Mouse (Mus musculus) limb, embryonic 12.5 days (tissue): ENCODE data around the gene Tmem37. TPM values are rescaled to one million over a fixed set of nuclear protein-coding genes. Genes with fewer than 3 reads are reported as not detected.

ENCODE experiments used
- ATAC-seq: fragments of 200-750 bp; cut with Nextera tagmentation; 2 replicates; pipeline ENCODE4 v1.8.0; 2017; ENCODE audit warnings: low read depth, moderate TSS enrichment; ENCODE audit not compliant: insufficient number of reproducible peaks, insufficient read depth, low FRiP score, low TSS enrichment
- H3K27ac ChIP-seq: fragments of 300-500 bp; sonication (generic); 2 replicates; pipeline ENCODE4 v1.5.1; 2016; ENCODE audit warnings: mild to moderate bottlenecking, moderate library complexity
- H3K27me3 ChIP-seq: fragments of 300-500 bp; sonication (generic); 2 replicates; pipeline ENCODE4 v1.6.1; 2016; ENCODE audit warnings: mild to moderate bottlenecking, moderate library complexity
- H3K36me3 ChIP-seq: fragments of 300-500 bp; sonication (generic); 2 replicates; pipeline ENCODE4 v1.6.1; 2016; ENCODE audit warnings: mild to moderate bottlenecking, moderate library complexity
- H3K4me1 ChIP-seq: fragments of 300-500 bp; sonication (generic); replicated peaks from 2 replicates; pipeline ENCODE4 v1.6.1; 2016
- H3K4me2 ChIP-seq: fragments of 300-500 bp; sonication (generic); 2 replicates; pipeline ENCODE4 v1.6.1; 2016; ENCODE audit warnings: mild to moderate bottlenecking, moderate library complexity
- H3K4me3 ChIP-seq: fragments of 300-500 bp; sonication (generic); replicated peaks from 2 replicates; pipeline ENCODE4 v1.5.1; 2016; ENCODE audit warnings: mild to moderate bottlenecking
- H3K9ac ChIP-seq: fragments of 300-500 bp; sonication (generic); replicated peaks from 2 replicates; pipeline ENCODE4 v1.6.1; 2016; ENCODE audit warnings: mild to moderate bottlenecking, moderate library complexity
- H3K9me3 ChIP-seq: fragments of 300-500 bp; sonication (generic); 2 replicates; pipeline ENCODE4 v1.6.1; 2016; ENCODE audit warnings: mild to moderate bottlenecking, moderate library complexity
- WGBS: fragments of 180-500 bp; shearing (Covaris S2); methylation state at CpG from one replicate; pipeline ENCODE4 v1.1.7; 2016; 5-methylcytosine and 5-hydroxymethylcytosine counted together
- polyA plus RNA-seq: library from polyadenylated mRNA; unstranded; fragments of >200 nt; fragmentation: Nextera tagmentation; extraction: Ambion mirVana; gene quantifications from 2 replicates; pipeline ENCODE4 v1.2.1, GENCODE M21; 2016

Gene Tmem37
- polyA plus RNA-seq, 1 experiment from 2014 or later = 2.6 TPM

- 84% methylated on average over 8 of the region's 8 CpGs for WGBS
- H3K9ac ChIP-seq = no peak overlapping the region
- no peak overlapping the region for H3K27ac ChIP-seq
- no peaks in the 10 kb centered on the region for H3K9me3 ChIP-seq
- no peak overlapping the region for H3K4me2 ChIP-seq
- H3K4me1 ChIP-seq = no peaks in the 10 kb centered on the region
- H3K27me3 ChIP-seq = no peaks in the 10 kb centered on the region
- H3K4me3 ChIP-seq = no peak overlapping the region
- H3K36me3 ChIP-seq = no peaks in the 10 kb centered on the region
- no peak for ATAC-seq
These were observed 17.2 kb upstream of the Tmem37 start for GRCm38 (mm10) chr1:120090880-120091570.

- H3K27me3 ChIP-seq = no peaks in the 10 kb centered on the region
- no peak overlapping the region for H3K9ac ChIP-seq
- H3K4me1 ChIP-seq = no peaks in the 10 kb centered on the region
- H3K36me3 ChIP-seq = no peaks in the 10 kb centered on the region
- H3K4me3 ChIP-seq = no peak overlapping the region
- no peak for ATAC-seq
- H3K27ac ChIP-seq = no peak overlapping the region
- no peaks in the 10 kb centered on the region for H3K9me3 ChIP-seq
- H3K4me2 ChIP-seq = no peak overlapping the region
- WGBS = 19% methylated on average over 4 of the region's 5 CpGs
These were observed 15.3 kb upstream of the Tmem37 start for GRCm38 (mm10) chr1:120089180-120089579.

DNA sequence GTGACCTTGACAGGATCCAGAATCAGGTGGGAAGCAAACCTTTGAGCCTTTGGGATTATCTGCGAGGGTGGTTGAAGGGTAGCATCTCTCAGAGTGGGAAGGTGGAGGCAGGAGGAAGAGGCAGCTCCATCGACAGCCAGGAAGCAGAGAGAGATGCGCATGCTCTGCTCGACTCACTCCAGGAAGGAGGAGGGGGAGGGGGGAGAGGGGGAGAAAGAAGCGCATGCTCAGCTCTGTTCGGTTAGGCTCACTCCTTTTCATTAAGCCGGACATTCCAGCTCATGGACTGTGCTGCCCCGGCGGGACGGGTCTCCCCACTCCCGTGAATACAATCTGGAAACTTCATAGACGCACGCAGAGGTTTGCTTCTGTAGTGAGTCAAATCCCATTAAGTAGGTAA, 12.8 kb upstream of the Tmem37 start:
- Histone ChIP-seq H3K27ac (no peak overlapping the region), H3K9me3 (no peaks in the 10 kb centered on the region), H3K4me1 (peaks cover 6% of the 10 kb centered on the region), H3K9ac (no peak overlapping the region), H3K4me2 (no peak overlapping the region), H3K36me3 (no peaks in the 10 kb centered on the region), H3K27me3 (no peaks in the 10 kb centered on the region), H3K4me3 (no peak overlapping the region)
- no peak for ATAC-seq
- 64% methylated on average over 13 of the region's 13 CpGs for WGBS

GRCm38 (mm10) chr1:120085696-120086095, 11.8 kb upstream of the Tmem37 start:
- Histone ChIP-seq H3K27ac (no peak overlapping the region), H3K9me3 (no peaks in the 10 kb centered on the region), H3K27me3 (no peaks in the 10 kb centered on the region), H3K4me1 (peaks cover 6% of the 10 kb centered on the region), H3K36me3 (no peaks in the 10 kb centered on the region), H3K4me2 (no peak overlapping the region), H3K9ac (no peak overlapping the region), H3K4me3 (no peak overlapping the region)
- ATAC-seq = no peak
- 69% methylated on average over 3 of the region's 3 CpGs for WGBS

- Histone ChIP-seq H3K4me1 (peaks cover 6% of the 10 kb centered on the region), H3K27ac (no peak overlapping the region), H3K36me3 (no peaks in the 10 kb centered on the region), H3K27me3 (no peaks in the 10 kb centered on the region), H3K4me3 (no peak overlapping the region), H3K4me2 (no peak overlapping the region), H3K9me3 (no peaks in the 10 kb centered on the region), H3K9ac (no peak overlapping the region)
- 43% methylated on average over 5 of the region's 5 CpGs for WGBS
- ATAC-seq = no peak
These were observed 10.1 kb upstream of the Tmem37 start for GRCm38 (mm10) chr1:120083921-120084517.

- Histone ChIP-seq H3K27me3 (no peaks in the 10 kb centered on the region), H3K36me3 (no peaks in the 10 kb centered on the region), H3K4me1 (peaks cover 7% of the 10 kb centered on the region), H3K4me2 (no peak overlapping the region), H3K27ac (no peak overlapping the region), H3K9me3 (no peaks in the 10 kb centered on the region), H3K4me3 (no peak overlapping the region), H3K9ac (no peak overlapping the region)
- no peak for ATAC-seq
- WGBS = 29% methylated on average over 7 of the region's 7 CpGs
These were observed 9.2 kb upstream of the Tmem37 start for GRCm38 (mm10) chr1:120082957-120083585.

- no peak for ATAC-seq
- Histone ChIP-seq H3K4me2 (no peak overlapping the region), H3K9ac (no peak overlapping the region), H3K27ac (no peak overlapping the region), H3K27me3 (peaks cover 3% of the 10 kb centered on the region; the same call in 1 of the 2 replicates), H3K4me1 (peaks cover 11% of the 10 kb centered on the region), H3K9me3 (no peaks in the 10 kb centered on the region), H3K4me3 (no peak overlapping the region), H3K36me3 (no peaks in the 10 kb centered on the region)
- 86% methylated on average over 1 of the region's 1 CpGs for WGBS
These were observed 6.8 kb upstream of the Tmem37 start for GRCm38 (mm10) chr1:120080632-120081031.

GRCm38 (mm10) chr1:120077746-120078410, 4.0 kb upstream of the Tmem37 start:
- WGBS = 16% methylated on average over 9 of the region's 9 CpGs
- H3K4me1 ChIP-seq = peaks cover 28% of the 10 kb centered on the region

DNA sequence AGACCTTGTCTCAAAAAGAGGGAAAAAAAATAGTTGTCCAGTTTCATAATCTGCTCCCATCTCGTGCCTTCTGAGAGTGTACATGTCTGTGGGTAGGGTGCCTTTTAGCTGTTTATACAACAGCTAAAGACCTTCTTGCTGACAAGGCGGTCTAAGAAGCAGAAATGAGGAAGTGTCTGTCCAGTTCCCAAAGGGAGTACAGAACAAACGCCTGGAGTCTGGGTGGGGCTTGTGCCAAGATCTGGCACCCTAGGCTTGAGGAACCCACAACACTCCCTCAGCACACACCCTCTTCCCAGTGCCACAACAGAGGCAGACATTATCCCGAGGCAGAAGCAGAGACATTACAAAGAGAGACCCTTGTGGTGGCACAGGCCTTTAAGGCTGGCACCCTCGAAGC, 1.6 kb upstream of the Tmem37 start:
- no peaks in the 10 kb centered on the region for H3K36me3 ChIP-seq
- H3K9ac ChIP-seq = no peak overlapping the region
- WGBS = 81% methylated on average over 5 of the region's 5 CpGs
- H3K27ac ChIP-seq = no peak overlapping the region
- H3K4me3 ChIP-seq = no peak overlapping the region
- peaks cover 28% of the 10 kb centered on the region for H3K4me1 ChIP-seq
- H3K27me3 ChIP-seq = peaks cover 41% of the 10 kb centered on the region
- H3K4me2 ChIP-seq = no peak overlapping the region
- no peaks in the 10 kb centered on the region for H3K9me3 ChIP-seq
- no peak for ATAC-seq

More at GRCm38 (mm10) chr1:120077746-120078410, 4.0 kb upstream of the Tmem37 start:
- Histone ChIP-seq H3K36me3 (no peaks in the 10 kb centered on the region), H3K27me3 (peaks cover 23% of the 10 kb centered on the region), H3K9ac (no peak overlapping the region), H3K4me3 (no peak overlapping the region), H3K4me2 (no peak overlapping the region), H3K9me3 (no peaks in the 10 kb centered on the region), H3K27ac (no peak overlapping the region)
- ATAC-seq = no peak

DNA sequence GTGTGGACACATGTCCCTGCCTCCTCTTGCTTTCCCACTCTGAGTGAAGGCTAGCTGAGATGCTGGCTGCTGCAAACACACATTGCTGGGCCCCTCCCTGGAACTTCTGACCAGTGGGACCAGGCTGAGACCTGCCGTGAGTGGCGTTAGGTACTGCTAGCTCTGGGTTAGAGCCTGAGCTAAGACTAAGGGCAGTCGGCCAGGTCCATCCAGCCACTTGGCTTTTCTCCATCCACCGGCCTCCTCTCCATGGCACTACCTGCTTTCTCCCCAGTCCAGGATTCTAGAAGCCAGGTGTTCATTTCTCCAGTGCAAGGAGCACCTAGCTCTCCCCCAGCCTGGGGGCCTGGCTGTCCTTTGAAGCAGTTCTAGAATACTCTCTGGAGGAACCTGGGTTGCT, 1.1 kb upstream of the Tmem37 start:
- 68% methylated on average over 4 of the region's 4 CpGs for WGBS
- Histone ChIP-seq H3K27ac (no peak overlapping the region), H3K36me3 (no peaks in the 10 kb centered on the region), H3K27me3 (peaks cover 44% of the 10 kb centered on the region), H3K9ac (no peak overlapping the region), H3K4me2 (no peak overlapping the region), H3K4me1 (peaks cover 28% of the 10 kb centered on the region), H3K9me3 (no peaks in the 10 kb centered on the region), H3K4me3 (no peak overlapping the region)
- no peak for ATAC-seq

GRCm38 (mm10) chr1:120074307-120074702, 431 bp upstream of the Tmem37 start:
- Histone ChIP-seq H3K9ac (no peak overlapping the region), H3K27ac (no peak overlapping the region), H3K36me3 (no peaks in the 10 kb centered on the region), H3K9me3 (no peaks in the 10 kb centered on the region), H3K4me2 (peak overlapping the region; percentile 88), H3K27me3 (peaks cover 45% of the 10 kb centered on the region), H3K4me3 (peak overlapping the region; percentile 42; the same call in 1 of the 2 replicates), H3K4me1 (peaks cover 28% of the 10 kb centered on the region)
- no peak for ATAC-seq
- WGBS = 24% methylated on average over 4 of the region's 4 CpGs
